Mouse (Mus musculus) cerebellum, adult 2 months (tissue): ENCODE data around the gene Pcnp. TPM values are rescaled to one million over a fixed set of nuclear protein-coding genes. Genes with fewer than 3 reads are reported as not detected.

Source experiments
- DNase-seq, 2 experiments: peaks; one replicate each; pipeline ENCODE4 v3.0.0; 2021
- H3K27ac ChIP-seq: fragments of 200-500 bp; 2 replicates; pipeline ENCODE4 v1.5.1; 2012; ENCODE audit warnings: low read length, control low read depth, inconsistent platforms; ENCODE audit not compliant: insufficient read depth
- H3K27me3 ChIP-seq: fragments of 200-500 bp; 2 replicates; pipeline ENCODE4 v1.6.1; 2012; ENCODE audit warnings: inconsistent platforms, mild to moderate bottlenecking, low read length, moderate library complexity; ENCODE audit not compliant: control insufficient read depth, insufficient read depth
- H3K4me1 ChIP-seq: fragments of 200-500 bp; 2 replicates; pipeline ENCODE4 v1.6.1; 2011; ENCODE audit warnings: low read length; ENCODE audit not compliant: control insufficient read depth, insufficient read depth
- H3K4me3 ChIP-seq: fragments of 200-500 bp; replicated peaks from 2 replicates; pipeline ENCODE3; 2011; ENCODE audit warnings: mild to moderate bottlenecking, low read depth, low read length, control low read depth; ENCODE audit not compliant: insufficient read depth
- CTCF ChIP-seq: fragments of 200-500 bp; IDR thresholded peaks from 2 replicates; pipeline ENCODE4 v1.5.1; 2011; ENCODE audit warnings: low read depth, mild to moderate bottlenecking, control low read depth, low read length, moderate library complexity, borderline replicate concordance; ENCODE audit not compliant: insufficient read depth
- POLR2A ChIP-seq: fragments of 200-500 bp; IDR thresholded peaks from 2 replicates; pipeline ENCODE4 v1.6.1; 2011; ENCODE audit warnings: low read length, control low read depth, borderline replicate concordance; ENCODE audit not compliant: insufficient read depth
- WGBS: fragments of 180-500 bp; shearing (Covaris S2); methylation state at CpG from one replicate; pipeline ENCODE4 v1.1.7; 2018; 5-methylcytosine and 5-hydroxymethylcytosine counted together
- polyA plus RNA-seq: library from polyadenylated mRNA; depleted of rRNA; stranded (reverse); fragments of >200 nt; gene quantifications from 2 replicates; pipeline ENCODE4 v1.2.3, GENCODE M21; 2012

The Pcnp gene
- polyA plus RNA-seq, 1 experiment: 134 TPM

GRCm38 (mm10) chr16:55986001-55986400, 43.5 kb downstream of the Pcnp start:
- no peak overlapping the region for H3K27ac ChIP-seq
- no peak for DNase-seq
- no peaks in the 10 kb centered on the region for H3K27me3 ChIP-seq
- no peaks in the 10 kb centered on the region for H3K4me1 ChIP-seq
- 98% methylated on average over 3 of the region's 3 CpGs for WGBS
- TF ChIP-seq POLR2A (no peak), CTCF (no peak)
- no peak overlapping the region for H3K4me3 ChIP-seq

- H3K27ac ChIP-seq: peak overlapping the region; percentile 8; the same call in 1 of the 2 replicates
These were observed 54.6 kb downstream of the Pcnp start for GRCm38 (mm10) chr16:55974903-55975285.

GRCm38 (mm10) chr16:55974256-55974902, 55.2 kb downstream of the Pcnp start:
- Histone ChIP-seq H3K27ac (peak overlapping the region; percentile 84), H3K4me1 (no peaks in the 10 kb centered on the region), H3K27me3 (no peaks in the 10 kb centered on the region), H3K4me3 (peak overlapping the region; percentile 73)
- peak; percentile 72 to 74 for DNase-seq
- TF ChIP-seq POLR2A: peak; percentile 24; the same call in 1 of the 2 replicates
- TF ChIP-seq CTCF: no peak
- under 1% methylated on average over 54 of the region's 55 CpGs for WGBS

More at GRCm38 (mm10) chr16:55974903-55975285, 54.6 kb downstream of the Pcnp start:
- no peak for DNase-seq
- TF ChIP-seq POLR2A: no peak
- no peak for TF ChIP-seq CTCF
- Histone ChIP-seq H3K4me1 (no peaks in the 10 kb centered on the region), H3K4me3 (peak overlapping the region; percentile 73), H3K27me3 (no peaks in the 10 kb centered on the region)
- WGBS: 3% methylated on average over 14 of the region's 14 CpGs

- peak; percentile 98 to 99 for DNase-seq
- under 1% methylated on average over 83 of the region's 86 CpGs for WGBS
- Histone ChIP-seq H3K4me1 (no peaks in the 10 kb centered on the region), H3K27ac (peak within 1 kb of the TSS; percentile 84), H3K27me3 (no peaks in the 10 kb centered on the region), H3K4me3 (peak within 1 kb of the TSS; percentile 77)
- TF ChIP-seq POLR2A: peak; percentile 79; the same call in 1 of the 2 replicates
- no peak for TF ChIP-seq CTCF
These were observed 55.9 kb downstream of the Pcnp start, which contains the start of gene Zbtb11 for GRCm38 (mm10) chr16:55973431-55974255. Gene Zbtb11, plus strand, starts transcription at chr16:55973883.

GRCm38 (mm10) chr16:55972626-55973201, 56.8 kb downstream of the Pcnp start:
- no peaks in the 10 kb centered on the region for H3K4me1 ChIP-seq
- DNase-seq: no peak
- no peaks in the 10 kb centered on the region for H3K27me3 ChIP-seq
- TF ChIP-seq CTCF (no peak), POLR2A (no peak)
- WGBS: 56% methylated on average over 10 of the region's 10 CpGs
- no peak overlapping the region for H3K4me3 ChIP-seq
- H3K27ac ChIP-seq: no peak overlapping the region

- H3K4me1 ChIP-seq: no peaks in the 10 kb centered on the region
- H3K27ac ChIP-seq: no peak overlapping the region
- no peaks in the 10 kb centered on the region for H3K27me3 ChIP-seq
- WGBS: 73% methylated on average over 6 of the region's 6 CpGs
- H3K4me3 ChIP-seq: no peak overlapping the region
- TF ChIP-seq CTCF (no peak), POLR2A (no peak)
- DNase-seq: no peak
These were observed 57.6 kb downstream of the Pcnp start for GRCm38 (mm10) chr16:55971735-55972615.

GRCm38 (mm10) chr16:55970416-55970815, 59.1 kb downstream of the Pcnp start:
- TF ChIP-seq CTCF: no peak
- TF ChIP-seq POLR2A: no peak
- H3K4me1 ChIP-seq: no peaks in the 10 kb centered on the region
- DNase-seq: no peak
- H3K27me3 ChIP-seq: no peaks in the 10 kb centered on the region
- H3K27ac ChIP-seq: no peak overlapping the region
- no peak overlapping the region for H3K4me3 ChIP-seq
- 87% methylated on average over 5 of the region's 5 CpGs for WGBS
